Mouse (Mus musculus) midbrain, embryonic 10.5 days (tissue): ENCODE results near the gene Tmem25. TPM values are rescaled to one million over a fixed set of nuclear protein-coding genes. Genes with fewer than 3 reads are reported as not detected.
"Not testable (repeated sequence)": the region's sequence is repeated elsewhere in the genome, so short reads cannot be mapped to it uniquely, and the experiment has no call there.

ENCODE experiments used
- DNase-seq: peaks from one replicate; pipeline ENCODE4 v3.0.0-alpha.2; 2017; ENCODE audit warnings: low spot score
- H3K27ac ChIP-seq: fragments of 300-500 bp; sonication (generic); replicated peaks from 2 replicates; pipeline ENCODE4 v1.5.1; 2016; ENCODE audit warnings: mild to moderate bottlenecking
- H3K27me3 ChIP-seq: fragments of 300-500 bp; sonication (generic); 2 replicates; pipeline ENCODE4 v1.6.1; 2016; ENCODE audit warnings: low read depth, mild to moderate bottlenecking; ENCODE audit not compliant: poor library complexity, severe bottlenecking
- H3K36me3 ChIP-seq: fragments of 300-500 bp; sonication (generic); 2 replicates; pipeline ENCODE4 v1.6.1; 2016; ENCODE audit warnings: mild to moderate bottlenecking, moderate library complexity
- H3K4me1 ChIP-seq: fragments of 300-500 bp; sonication (generic); 2 replicates; pipeline ENCODE4 v1.6.1; 2016
- H3K4me3 ChIP-seq: fragments of 300-500 bp; sonication (generic); 2 replicates; pipeline ENCODE4 v1.5.1; 2016; ENCODE audit warnings: mild to moderate bottlenecking, moderate library complexity
- H3K9me3 ChIP-seq: fragments of 300-500 bp; sonication (generic); replicated peaks from 2 replicates; pipeline ENCODE4 v1.6.1; 2016; ENCODE audit warnings: mild to moderate bottlenecking
- WGBS: fragments of 180-500 bp; shearing (Covaris S2); methylation state at CpG from one replicate; pipeline ENCODE4 v1.1.7; 2016; 5-methylcytosine and 5-hydroxymethylcytosine counted together
- polyA plus RNA-seq: library from polyadenylated mRNA; unstranded; fragments of >200 nt; fragmentation: Nextera tagmentation; extraction: Ambion mirVana; gene quantifications from 2 replicates; pipeline ENCODE4 v1.2.1, GENCODE M21; 2016

Tmem25 gene
- polyA plus RNA-seq, 1 experiment from 2014 or later, result 1.8 TPM

GRCm38 (mm10) chr9:44807141-44807540, 8.0 kb upstream of the Tmem25 start:
- Histone ChIP-seq H3K4me3 (no peak overlapping the region), H3K27ac (no peak overlapping the region), H3K4me1 (no peaks in the 10 kb centered on the region), H3K9me3 (no peaks in the 10 kb centered on the region), H3K27me3 (peaks cover 7% of the 10 kb centered on the region), H3K36me3 (peaks cover 79% of the 10 kb centered on the region)
- WGBS, result 75% methylated on average over 5 of the region's 5 CpGs
- no peak for DNase-seq

DNA sequence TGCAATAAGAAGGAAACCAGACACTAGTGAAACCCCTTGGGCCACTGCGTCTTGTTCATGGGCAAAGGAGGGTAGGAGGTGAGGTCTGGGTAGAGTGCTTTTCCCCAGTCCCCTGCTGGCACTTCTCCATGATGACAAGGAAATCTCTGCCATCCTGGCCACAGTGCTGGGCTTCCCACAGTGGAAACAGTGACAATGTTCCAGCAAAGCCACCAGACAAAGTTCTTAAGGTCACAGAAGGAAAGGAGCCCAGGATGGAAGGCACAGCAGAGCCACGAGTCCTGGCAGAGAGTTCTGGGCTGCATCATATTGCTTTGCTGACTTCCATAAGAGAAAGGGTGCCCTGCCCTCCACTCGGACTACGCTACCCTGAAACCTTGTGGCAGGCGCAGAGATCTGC, 6.4 kb upstream of the Tmem25 start:
- Histone ChIP-seq H3K9me3 (no peaks in the 10 kb centered on the region), H3K4me3 (no peak overlapping the region), H3K27me3 (peaks cover 23% of the 10 kb centered on the region), H3K27ac (no peak overlapping the region), H3K4me1 (peaks cover under 1% of the 10 kb centered on the region; the same call in 1 of the 2 replicates), H3K36me3 (peaks cover 63% of the 10 kb centered on the region)
- no peak for DNase-seq
- WGBS, result 92% methylated on average over 5 of the region's 5 CpGs

GRCm38 (mm10) chr9:44804678-44805077, 5.6 kb upstream of the Tmem25 start:
- no peak for DNase-seq
- Histone ChIP-seq H3K27ac (no peak overlapping the region), H3K4me3 (no peak overlapping the region), H3K9me3 (no peaks in the 10 kb centered on the region), H3K36me3 (peaks cover 55% of the 10 kb centered on the region), H3K4me1 (peaks cover 9% of the 10 kb centered on the region), H3K27me3 (peaks cover 31% of the 10 kb centered on the region)
- 89% methylated on average over 10 of the region's 10 CpGs for WGBS

DNA sequence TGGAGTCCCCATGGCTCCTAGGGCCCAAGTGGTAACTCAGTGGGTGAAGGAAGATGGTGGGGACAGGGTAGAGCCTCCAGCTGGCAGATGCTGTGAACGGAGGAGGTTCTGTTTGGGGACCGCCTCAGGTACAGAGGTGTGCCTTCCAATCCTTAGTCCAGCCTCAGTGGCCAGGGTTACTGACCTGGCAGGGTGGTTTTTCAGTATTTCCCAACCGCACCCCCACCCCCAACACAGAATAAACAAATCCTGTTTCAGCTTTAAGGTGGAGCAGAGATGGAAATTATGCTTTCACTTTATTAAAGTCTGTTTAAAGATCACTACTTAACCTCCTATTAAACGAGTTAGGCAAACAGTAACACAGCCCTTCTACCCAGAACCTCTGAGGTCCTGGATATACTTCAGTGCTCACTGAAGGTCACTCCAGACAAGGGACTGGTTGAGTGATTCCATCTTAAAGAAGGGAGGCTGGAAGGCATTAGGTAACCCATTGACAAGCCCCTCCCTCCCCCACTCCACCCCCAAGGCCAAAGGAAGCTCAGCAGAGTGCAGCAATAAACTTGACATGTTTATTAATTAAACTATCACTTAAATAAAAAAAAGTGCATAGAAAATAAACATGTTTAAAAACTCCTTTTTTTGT, 3.8 kb upstream of the Tmem25 start, which contains the start of gene Ttc36:
Gene Ttc36, minus strand, starts transcription at position 265 of the 643 bp plus-strand sequence.
- no peak within 1 kb of the TSS for H3K4me3 ChIP-seq
- no peak within 1 kb of the TSS for H3K27ac ChIP-seq
- no peak for DNase-seq
- 81% methylated on average over 4 of the region's 4 CpGs for WGBS
- H3K4me1 ChIP-seq, result peaks cover 26% of the 10 kb centered on the region
- H3K9me3 ChIP-seq, result no peaks in the 10 kb centered on the region
- peaks cover 37% of the 10 kb centered on the region for H3K36me3 ChIP-seq
- H3K27me3 ChIP-seq, result peaks cover 41% of the 10 kb centered on the region

GRCm38 (mm10) chr9:44801669-44802068, 2.6 kb upstream of the Tmem25 start:
- WGBS, result 81% methylated on average over 6 of the region's 6 CpGs

DNA sequence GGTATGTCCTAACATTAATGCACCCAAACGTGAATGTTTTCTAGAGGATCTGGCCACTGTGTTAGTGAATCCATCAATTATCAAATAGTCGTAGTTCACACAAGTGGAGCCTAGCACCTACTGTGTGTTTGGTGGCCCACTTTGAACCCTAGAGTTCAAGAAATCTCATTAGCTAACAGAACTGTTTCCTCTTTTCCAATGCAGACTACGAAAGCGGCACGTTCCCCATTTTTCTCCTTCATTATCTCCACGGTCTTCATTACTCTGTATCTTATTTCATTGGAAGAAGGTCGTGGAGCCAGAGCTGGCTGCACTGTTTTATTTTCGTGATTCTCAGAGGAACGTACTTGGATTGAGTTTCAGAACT, 834 bp upstream of the Tmem25 start:
- DNase-seq, result no peak
- peaks cover 63% of the 10 kb centered on the region for H3K27me3 ChIP-seq
- 45% methylated on average over 9 of the region's 9 CpGs for WGBS

More at GRCm38 (mm10) chr9:44801669-44802068, 2.6 kb upstream of the Tmem25 start:
- DNase-seq, result no peak
- no peak overlapping the region for H3K27ac ChIP-seq
- H3K4me1 ChIP-seq, result peaks cover 26% of the 10 kb centered on the region
- peaks cover 25% of the 10 kb centered on the region for H3K36me3 ChIP-seq
- no peaks in the 10 kb centered on the region for H3K9me3 ChIP-seq
- no peak overlapping the region for H3K4me3 ChIP-seq
- peaks cover 53% of the 10 kb centered on the region for H3K27me3 ChIP-seq

DNA sequence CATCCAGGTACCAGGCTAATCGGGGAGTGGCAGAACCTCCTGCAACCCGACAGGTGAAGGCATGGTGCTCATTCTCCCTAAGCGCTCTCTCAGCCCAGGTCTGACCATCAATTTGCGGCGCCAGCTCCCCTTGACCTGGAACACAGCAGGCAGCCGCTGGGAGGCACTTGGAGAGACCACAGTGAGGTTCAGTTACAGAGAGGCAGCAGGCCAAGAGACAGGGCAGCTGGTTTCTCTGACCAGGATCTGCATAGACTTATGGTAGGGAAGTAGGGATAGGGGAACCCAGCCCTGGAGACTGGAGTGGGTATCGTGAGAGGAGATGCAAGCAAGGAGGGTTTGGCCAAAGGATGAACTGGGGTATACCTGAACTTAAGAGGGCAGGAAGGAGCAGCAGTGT, 809 bp downstream of the Tmem25 start:
- Histone ChIP-seq H3K9me3 (no peaks in the 10 kb centered on the region), H3K4me1 (peaks cover 26% of the 10 kb centered on the region), H3K36me3 (0 out of 2 replicates have a peak, but pooled peaks cover 3% of the 10 kb centered on the region), H3K4me3 (peak overlapping the region; percentile 62; the same call in 1 of the 2 replicates), H3K27me3 (peaks cover 63% of the 10 kb centered on the region), H3K27ac (no peak overlapping the region)
- WGBS, result 42% methylated on average over 7 of the region's 7 CpGs
- DNase-seq, result no peak

More for the DNA sequence above, 834 bp upstream of the Tmem25 start:
- Histone ChIP-seq H3K4me1 (peaks cover 26% of the 10 kb centered on the region), H3K9me3 (no peaks in the 10 kb centered on the region), H3K36me3 (peaks cover 7% of the 10 kb centered on the region), H3K4me3 (peak overlapping the region; percentile 62), H3K27ac (peak overlapping the region; percentile 81)

DNA sequence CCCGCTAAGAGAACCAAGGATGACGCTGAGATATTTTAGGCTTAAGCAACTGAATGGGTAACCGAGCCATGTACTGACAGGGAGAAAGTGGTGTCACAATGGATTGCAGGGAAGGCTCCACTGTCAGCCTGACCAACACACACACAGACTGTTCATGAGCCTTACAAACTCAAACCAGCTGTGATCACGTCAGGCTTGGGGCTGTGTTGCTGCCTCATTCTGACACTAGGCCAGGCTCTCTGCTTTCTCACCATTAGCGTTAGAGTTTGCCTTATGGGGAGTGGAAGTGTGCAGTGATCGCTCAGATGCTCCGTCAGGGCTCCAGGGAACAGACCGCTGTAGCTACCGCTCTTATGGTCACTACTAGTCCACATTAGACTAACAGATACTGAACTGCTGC, 6.3 kb downstream of the Tmem25 start:
- no peaks in the 10 kb centered on the region for H3K9me3 ChIP-seq
- peaks cover 21% of the 10 kb centered on the region for H3K27me3 ChIP-seq
- peaks cover 48% of the 10 kb centered on the region for H3K36me3 ChIP-seq
- no peak overlapping the region for H3K27ac ChIP-seq
- no peak overlapping the region for H3K4me3 ChIP-seq
- WGBS, result 83% methylated on average over 9 of the region's 9 CpGs
- DNase-seq, result no peak
- H3K4me1 ChIP-seq, result no peaks in the 10 kb centered on the region

GRCm38 (mm10) chr9:44772750-44773651, 26.1 kb downstream of the Tmem25 start:
- H3K4me3 ChIP-seq, result peak overlapping the region; percentile 85
- peaks cover 24% of the 10 kb centered on the region for H3K36me3 ChIP-seq
- peak overlapping the region; percentile 91 for H3K27ac ChIP-seq
- DNase-seq, result peak; percentile 93
- WGBS, result 1% methylated on average over 41 of the region's 41 CpGs
- H3K27me3 ChIP-seq, result no peaks in the 10 kb centered on the region
- H3K9me3 ChIP-seq, result no peaks in the 10 kb centered on the region
- H3K4me1 ChIP-seq, result peaks cover 8% of the 10 kb centered on the region

DNA sequence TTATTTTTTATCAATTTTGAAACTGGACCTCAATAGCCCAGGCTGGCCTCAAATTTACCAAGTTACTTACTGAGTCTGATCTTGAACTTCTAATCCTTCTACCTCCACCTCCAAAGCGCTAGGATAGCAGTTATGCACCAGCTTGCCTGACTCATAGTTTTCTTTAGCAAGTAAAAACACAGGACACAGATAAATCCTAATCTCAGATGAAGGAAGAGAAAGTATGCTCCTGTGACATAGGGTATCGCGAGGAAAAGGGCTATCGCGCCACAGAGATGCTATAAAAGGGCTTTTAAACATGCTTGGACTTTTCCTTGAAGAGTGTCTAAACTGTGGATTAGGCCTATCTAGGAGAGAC, 26.7 kb downstream of the Tmem25 start:
- no peak overlapping the region for H3K27ac ChIP-seq
- no peaks in the 10 kb centered on the region for H3K27me3 ChIP-seq
- WGBS, result 27% methylated on average over 5 of the region's 5 CpGs
- no peak for DNase-seq
- H3K4me3 ChIP-seq, result peak overlapping the region; percentile 85; the same call in 1 of the 2 replicates
- H3K36me3 ChIP-seq, result peaks cover 23% of the 10 kb centered on the region
- H3K9me3 ChIP-seq, result no peaks in the 10 kb centered on the region
- peaks cover 8% of the 10 kb centered on the region for H3K4me1 ChIP-seq

GRCm38 (mm10) chr9:44771376-44771775, 27.7 kb downstream of the Tmem25 start:
- H3K4me1 ChIP-seq, result peaks cover 15% of the 10 kb centered on the region
- WGBS, result 90% methylated on average over 5 of the region's 5 CpGs
- H3K27me3 ChIP-seq, result no peaks in the 10 kb centered on the region
- H3K36me3 ChIP-seq, result peaks cover 18% of the 10 kb centered on the region
- H3K9me3 ChIP-seq, result no peaks in the 10 kb centered on the region
- no peak overlapping the region for H3K4me3 ChIP-seq
- no peak overlapping the region for H3K27ac ChIP-seq
- no peak for DNase-seq

DNA sequence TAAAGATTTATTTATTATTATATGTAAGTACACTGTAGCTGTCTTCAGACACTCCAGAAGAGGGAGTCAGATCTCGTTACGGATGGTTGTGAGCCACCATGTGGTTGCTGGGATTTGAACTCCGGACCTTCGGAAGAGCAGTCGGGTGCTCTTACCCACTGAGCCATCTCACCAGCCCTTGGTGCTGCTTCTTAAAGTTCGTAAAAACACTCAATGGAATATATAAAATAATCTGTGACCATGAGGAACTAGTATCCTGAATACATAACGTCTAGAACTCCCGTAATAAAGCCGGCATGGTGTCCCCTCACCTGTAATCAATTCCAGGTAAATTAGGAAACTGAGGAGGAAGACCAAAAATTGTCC, 31.1 kb downstream of the Tmem25 start:
- not testable (repeated sequence) for H3K36me3 ChIP-seq, H3K27ac ChIP-seq, H3K9me3 ChIP-seq, H3K27me3 ChIP-seq, DNase-seq
- H3K4me3 ChIP-seq, result peak overlapping the region; percentile 100
- 41% methylated on average over 9 of the region's 9 CpGs for WGBS
- peaks cover 18% of the 10 kb centered on the region for H3K4me1 ChIP-seq
